Mouse (Mus musculus) left cerebral cortex, adult 2 months (tissue): ENCODE measurements around the gene Fkrp. TPM values are rescaled to one million over a fixed set of nuclear protein-coding genes. Genes with fewer than 3 reads are reported as not detected.

ENCODE experiments used
- DNase-seq, 2 experiments: peaks; one replicate each; pipeline ENCODE4 v3.0.0; 2021 to 2022; ENCODE audit warnings: low spot score in 2 of 2, mixed read lengths in 1 of 2; ENCODE audit errors: extremely low spot score in 1 of 2
- H3K27ac ChIP-seq: fragments of 200-600 bp; 2 replicates; pipeline ENCODE4 v1.8.1; 2022
- H3K4me3 ChIP-seq: fragments of 200-600 bp; 2 replicates; pipeline ENCODE4 v1.8.1; 2022
- CTCF ChIP-seq: fragments of 200-600 bp; IDR thresholded peaks from 2 replicates; pipeline ENCODE4 v1.8.1; 2022; ENCODE audit warnings: antibody characterized with exemption, mild to moderate bottlenecking, moderate library complexity
- intact Hi-C: fragments of 180-260 bp; cut with DNase I; formaldehyde crosslinking; loops from one replicate; pipeline ENCODE4 v1.15.1; 2025
- total RNA-seq, 2 experiments: library from RNA; stranded (reverse); gene quantifications; 2 replicates each; pipeline ENCODE4 v1.2.3; 2021

The Fkrp gene
- total RNA-seq, 2 experiments from 2014 or later: 51.0 to 52.2 TPM

DNA sequence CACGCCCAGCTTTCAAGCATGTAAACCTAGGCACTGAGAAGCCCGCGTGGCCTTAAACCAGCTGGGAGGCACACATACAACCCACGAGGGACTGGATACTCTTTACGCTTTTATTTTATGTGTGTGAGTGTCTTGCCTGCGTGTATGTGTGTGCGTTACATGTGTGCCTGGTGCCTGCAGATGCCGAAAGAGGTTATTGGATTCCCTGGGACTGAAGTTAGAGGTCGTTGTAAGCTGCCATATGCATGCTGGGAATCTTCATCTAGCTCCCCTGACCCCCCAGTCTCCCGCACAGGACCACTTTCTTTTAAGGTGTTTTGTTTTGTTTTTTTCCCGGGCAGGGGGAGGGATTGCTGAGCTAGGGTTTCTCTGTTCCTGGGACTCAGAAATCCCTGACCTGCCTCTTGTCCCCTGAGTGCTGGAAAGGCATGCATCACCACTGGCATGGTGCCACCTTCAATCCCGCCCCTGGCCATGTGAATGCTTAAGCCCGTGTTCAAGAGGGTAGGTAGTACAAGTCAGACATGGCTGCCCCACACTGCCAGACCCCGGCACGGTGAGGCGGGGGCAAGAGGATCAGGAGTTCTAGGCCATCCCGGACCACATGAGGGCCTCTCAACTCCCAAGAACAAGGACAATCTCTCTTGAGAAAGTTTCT, 32.6 kb downstream of the Fkrp start:
- no peak for DNase-seq
- no peak overlapping the region for H3K27ac ChIP-seq
- no peak for TF ChIP-seq CTCF
- intact Hi-C loops: no loop called here
- H3K4me3 ChIP-seq: no peak overlapping the region

DNA sequence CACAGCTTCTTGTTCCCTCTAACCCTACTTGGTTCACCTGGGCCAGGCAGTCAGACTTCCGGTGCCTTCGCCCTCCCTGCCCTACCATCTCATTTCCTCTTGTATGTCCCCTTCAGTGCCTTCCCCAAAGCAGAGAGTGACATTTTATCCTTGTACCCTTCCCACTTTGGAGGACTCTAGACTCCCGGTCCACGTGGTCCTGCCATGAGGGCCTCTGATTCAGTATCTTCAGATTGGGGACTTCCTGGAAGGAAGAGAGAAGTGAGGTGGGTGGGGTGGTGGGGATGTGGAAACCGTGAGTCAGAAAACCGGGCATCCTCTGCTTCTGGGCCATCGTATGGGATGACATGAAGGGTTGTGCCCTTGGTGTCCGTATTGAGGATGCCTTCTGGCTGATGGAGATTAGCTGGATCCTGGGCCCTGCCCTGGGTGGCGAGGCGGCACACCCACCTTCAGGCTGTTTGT, 33.3 kb downstream of the Fkrp start:
- Histone ChIP-seq H3K4me3 (no peak overlapping the region), H3K27ac (no peak overlapping the region)
- no peak for DNase-seq
- no peak for TF ChIP-seq CTCF
- intact Hi-C loops: no loop called here

GRCm38 (mm10) chr7:16782555-16783125, 33.9 kb downstream of the Fkrp start:
- intact Hi-C loops: no loop called here
- H3K4me3 ChIP-seq: peak overlapping the region; percentile 46
- TF ChIP-seq CTCF: no peak
- no peak overlapping the region for H3K27ac ChIP-seq
- no peak for DNase-seq

DNA sequence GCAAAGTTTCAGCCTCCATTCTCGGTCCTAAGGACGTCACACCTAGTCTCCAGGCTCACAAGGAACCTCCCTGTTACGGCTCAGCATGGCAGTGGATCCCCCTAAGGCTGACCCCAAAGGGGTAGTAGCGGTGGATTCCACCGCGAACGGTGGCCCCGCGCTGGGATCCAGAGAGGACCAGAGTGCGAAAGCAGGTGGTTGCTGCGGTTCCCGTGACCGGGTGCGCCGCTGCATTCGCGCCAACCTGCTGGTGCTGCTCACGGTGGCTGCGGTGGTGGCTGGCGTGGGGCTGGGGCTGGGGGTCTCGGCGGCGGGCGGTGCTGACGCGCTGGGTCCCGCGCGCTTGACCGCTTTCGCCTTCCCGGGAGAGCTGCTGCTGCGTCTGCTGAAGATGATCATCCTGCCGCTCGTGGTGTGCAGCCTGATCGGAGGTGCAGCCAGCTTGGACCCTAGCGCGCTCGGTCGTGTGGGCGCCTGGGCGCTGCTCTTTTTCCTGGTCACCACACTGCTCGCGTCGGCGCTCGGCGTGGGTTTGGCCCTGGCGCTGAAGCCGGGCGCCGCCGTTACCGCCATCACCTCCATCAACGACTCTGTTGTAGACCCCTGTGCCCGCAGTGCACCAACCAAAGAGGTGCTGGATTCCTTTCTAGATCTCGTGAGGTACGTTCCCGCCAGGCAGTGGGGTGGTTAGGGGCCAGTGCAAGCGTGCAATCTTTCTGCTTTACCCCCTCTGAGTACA, 34.5 kb downstream of the Fkrp start:
- peak in 1 of 2 experiments; percentile 16 for DNase-seq
- no peak overlapping the region for H3K27ac ChIP-seq
- H3K4me3 ChIP-seq: peak overlapping the region; percentile 46
- intact Hi-C loops: no loop called here
- TF ChIP-seq CTCF: no peak

DNA sequence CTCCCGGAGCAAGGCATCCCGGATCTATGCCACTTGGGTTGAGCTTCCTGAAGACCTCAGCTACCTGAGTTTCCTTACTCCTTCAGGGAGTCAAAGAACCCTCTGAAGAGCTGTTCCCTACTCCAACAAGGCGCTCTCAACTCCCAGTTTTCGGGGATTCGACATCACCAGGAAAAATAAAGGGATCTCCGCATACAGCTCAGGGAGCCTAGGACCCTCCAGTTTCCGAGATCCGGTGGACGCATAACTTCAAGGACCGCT, 35.0 kb downstream of the Fkrp start:
- TF ChIP-seq CTCF: no peak
- Histone ChIP-seq H3K4me3 (peak overlapping the region; percentile 46), H3K27ac (no peak overlapping the region)
- intact Hi-C loops: no loop called here
- no peak for DNase-seq

GRCm38 (mm10) chr7:16780825-16781554, 35.5 kb downstream of the Fkrp start, which contains the start of gene Slc1a5:
TSS of gene Slc1a5 (plus strand) at chr7:16781340.
- TF ChIP-seq CTCF: no peak; the same call in 1 of the 2 replicates
- Histone ChIP-seq H3K27ac (no peak within 1 kb of the TSS), H3K4me3 (peak within 1 kb of the TSS; percentile 46)
- intact Hi-C loops: no loop called here
- DNase-seq: peak; percentile 59 to 65

- TF ChIP-seq CTCF: no peak
- intact Hi-C loops: no loop called here
- H3K27ac ChIP-seq: no peak overlapping the region
- no peak for DNase-seq
- no peak overlapping the region for H3K4me3 ChIP-seq
Measured at GRCm38 (mm10) chr7:16780076-16780475, 36.5 kb downstream of the Fkrp start.

DNA sequence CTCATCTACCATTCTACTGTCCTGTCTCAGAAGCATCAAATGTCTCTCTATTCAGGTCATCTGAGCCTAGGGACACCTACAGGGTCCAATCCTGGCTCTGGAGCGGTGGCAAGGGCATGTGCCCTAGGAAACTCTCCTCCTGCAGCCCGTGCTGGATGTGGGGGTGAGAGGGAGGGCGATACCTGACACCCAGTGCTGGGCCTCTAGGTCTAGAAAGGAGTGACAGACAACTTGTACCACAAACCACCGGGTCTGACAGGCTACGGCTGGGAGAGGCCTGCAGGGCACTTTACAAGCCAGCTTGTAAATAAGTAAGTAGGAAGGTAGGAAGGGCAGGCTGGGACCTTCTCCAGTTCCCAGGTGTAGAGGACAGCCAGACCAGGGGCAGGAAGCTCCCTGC, 40.6 kb downstream of the Fkrp start:
- no peak for TF ChIP-seq CTCF
- DNase-seq: no peak
- Histone ChIP-seq H3K27ac (no peak overlapping the region), H3K4me3 (no peak overlapping the region)
- intact Hi-C loops: no loop called here

DNA sequence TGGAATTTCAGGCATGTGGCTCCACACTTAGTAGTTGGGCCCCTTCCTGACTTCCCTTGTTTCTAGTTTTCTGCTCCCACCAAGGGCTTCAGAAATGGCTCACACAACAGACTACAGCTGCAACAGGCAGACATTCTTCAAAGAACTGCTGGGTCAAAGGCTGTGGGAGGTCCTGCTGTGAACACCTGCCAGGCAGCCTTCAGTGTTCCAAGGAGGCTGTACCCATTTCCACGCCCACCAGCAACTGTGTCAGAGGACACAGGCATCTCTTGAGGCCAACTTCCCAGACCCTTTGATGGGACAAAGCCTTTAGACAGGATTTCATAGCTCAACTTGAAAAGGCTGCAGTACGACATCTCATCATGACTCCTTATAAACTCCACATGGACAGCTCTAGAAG, 50.1 kb downstream of the Fkrp start:
- TF ChIP-seq CTCF: no peak
- no peak for DNase-seq
- intact Hi-C loops: no loop called here
- H3K27ac ChIP-seq: no peak overlapping the region
- no peak overlapping the region for H3K4me3 ChIP-seq

GRCm38 (mm10) chr7:16763463-16764218, 52.9 kb downstream of the Fkrp start:
- Histone ChIP-seq H3K4me3 (no peak overlapping the region), H3K27ac (no peak overlapping the region)
- DNase-seq: no peak
- TF ChIP-seq CTCF: no peak
- intact Hi-C loops: no loop called here

GRCm38 (mm10) chr7:16761630-16762029, 54.9 kb downstream of the Fkrp start:
- no peak overlapping the region for H3K4me3 ChIP-seq
- DNase-seq: no peak
- H3K27ac ChIP-seq: no peak overlapping the region
- intact Hi-C loops: no loop called here
- TF ChIP-seq CTCF: no peak
